Mouse (Mus musculus): ENCODE measurements at regions not wholly inside any gene's neighbourhood (a gene's known extent, or its start where the extent isn't known, plus 50 kb on each side); places are given as distances from the start of the nearest gene placed in this dataset.
"Not testable (repeated sequence)": the region's sequence is repeated elsewhere in the genome, so short reads cannot be mapped to it uniquely, and the experiment has no call there.

- DNase-seq (ENCODE audit: low spot score in 2 of 2), result peak; percentile 21 to 61
These were observed 739.1 kb upstream of the Ywhaq start for GRCm38 (mm10) chr12:22156467-22157037.

- not testable (repeated sequence) for DNase-seq (ENCODE audit: low spot score in 2 of 2)
These were observed 737.9 kb upstream of the Ywhaq start for GRCm38 (mm10) chr12:22155341-22155740.

All from urinary bladder, postnatal 4 days (tissue).